Mouse (Mus musculus) limb, embryonic 15.5 days (tissue): ENCODE measurements around the gene Tmem234. TPM values are rescaled to one million over a fixed set of nuclear protein-coding genes. Genes with fewer than 3 reads are reported as not detected.

Source experiments
- ATAC-seq: fragments of 200-750 bp; cut with Nextera tagmentation; 2 replicates; pipeline ENCODE4 v1.8.0; 2017; ENCODE audit warnings: low read depth, moderate TSS enrichment; ENCODE audit not compliant: insufficient number of reproducible peaks, low FRiP score, low TSS enrichment
- H3K27ac ChIP-seq: fragments of 300-500 bp; sonication (generic); 2 replicates; pipeline ENCODE4 v1.5.1; 2015; ENCODE audit warnings: moderate library complexity, mild to moderate bottlenecking, inconsistent platforms
- H3K27me3 ChIP-seq: fragments of 300-500 bp; sonication (generic); 2 replicates; pipeline ENCODE4 v1.6.1; 2015; ENCODE audit warnings: inconsistent platforms
- H3K36me3 ChIP-seq: fragments of 300-500 bp; sonication (generic); 2 replicates; pipeline ENCODE4 v1.6.1; 2015; ENCODE audit warnings: inconsistent platforms
- H3K4me1 ChIP-seq: fragments of 300-500 bp; sonication (generic); 2 replicates; pipeline ENCODE4 v1.6.1; 2015; ENCODE audit warnings: inconsistent platforms
- H3K4me2 ChIP-seq: fragments of 300-500 bp; sonication (generic); 2 replicates; pipeline ENCODE4 v1.6.1; 2015; ENCODE audit warnings: mild to moderate bottlenecking, inconsistent platforms
- H3K4me3 ChIP-seq: fragments of 300-500 bp; sonication (generic); 2 replicates; pipeline ENCODE4 v1.5.1; 2015; ENCODE audit warnings: mild to moderate bottlenecking, inconsistent platforms
- H3K9ac ChIP-seq: fragments of 300-500 bp; sonication (generic); 2 replicates; pipeline ENCODE4 v1.6.1; 2015; ENCODE audit warnings: inconsistent platforms
- H3K9me3 ChIP-seq: fragments of 300-500 bp; sonication (generic); 2 replicates; pipeline ENCODE4 v1.6.1; 2016; ENCODE audit warnings: inconsistent platforms
- WGBS: fragments of 180-500 bp; shearing (Covaris S2); methylation state at CpG from one replicate; pipeline ENCODE4 v1.1.7; 2015; 5-methylcytosine and 5-hydroxymethylcytosine counted together
- polyA plus RNA-seq: library from polyadenylated mRNA; unstranded; fragments of >200 nt; fragmentation: Nextera tagmentation; extraction: Ambion mirVana; gene quantifications from 2 replicates; pipeline ENCODE4 v1.2.1, GENCODE M21; 2015

Tmem234 gene
- polyA plus RNA-seq, 1 experiment from 2014 or later, result 192 TPM

GRCm38 (mm10) chr4:129625496-129625895 lies 25.0 kb downstream of the Tmem234 start:
- Histone ChIP-seq H3K36me3 (peaks cover 50% of the 10 kb centered on the region), H3K4me3 (no peak overlapping the region), H3K4me2 (peak overlapping the region; percentile 79; the same call in 1 of the 2 replicates), H3K27me3 (no peaks in the 10 kb centered on the region), H3K4me1 (peaks cover 41% of the 10 kb centered on the region), H3K9ac (no peak overlapping the region), H3K27ac (peak overlapping the region; percentile 89), H3K9me3 (no peaks in the 10 kb centered on the region)
- WGBS, result 44% methylated on average over 4 of the region's 4 CpGs
- ATAC-seq, result no peak

GRCm38 (mm10) chr4:129626035-129626434 lies 25.6 kb downstream of the Tmem234 start:
- H3K9ac ChIP-seq, result no peak overlapping the region
- H3K4me2 ChIP-seq, result no peak overlapping the region
- peaks cover 40% of the 10 kb centered on the region for H3K4me1 ChIP-seq
- H3K27me3 ChIP-seq, result no peaks in the 10 kb centered on the region
- no peaks in the 10 kb centered on the region for H3K9me3 ChIP-seq
- no peak overlapping the region for H3K27ac ChIP-seq
- no peak overlapping the region for H3K4me3 ChIP-seq
- 66% methylated on average over 6 of the region's 6 CpGs for WGBS
- H3K36me3 ChIP-seq, result peaks cover 53% of the 10 kb centered on the region
- ATAC-seq, result no peak

- Histone ChIP-seq H3K4me3 (no peak overlapping the region), H3K36me3 (peaks cover 95% of the 10 kb centered on the region), H3K4me1 (peaks cover 9% of the 10 kb centered on the region; the same call in 1 of the 2 replicates), H3K9me3 (no peaks in the 10 kb centered on the region), H3K27me3 (no peaks in the 10 kb centered on the region), H3K4me2 (no peak overlapping the region), H3K9ac (no peak overlapping the region), H3K27ac (no peak overlapping the region)
- ATAC-seq, result no peak
- 80% methylated on average over 4 of the region's 4 CpGs for WGBS
These were observed 30.5 kb downstream of the Tmem234 start for GRCm38 (mm10) chr4:129630944-129631343.

GRCm38 (mm10) chr4:129631867-129632266 lies 31.4 kb downstream of the Tmem234 start:
- H3K4me2 ChIP-seq, result no peak overlapping the region
- no peak for ATAC-seq

DNA sequence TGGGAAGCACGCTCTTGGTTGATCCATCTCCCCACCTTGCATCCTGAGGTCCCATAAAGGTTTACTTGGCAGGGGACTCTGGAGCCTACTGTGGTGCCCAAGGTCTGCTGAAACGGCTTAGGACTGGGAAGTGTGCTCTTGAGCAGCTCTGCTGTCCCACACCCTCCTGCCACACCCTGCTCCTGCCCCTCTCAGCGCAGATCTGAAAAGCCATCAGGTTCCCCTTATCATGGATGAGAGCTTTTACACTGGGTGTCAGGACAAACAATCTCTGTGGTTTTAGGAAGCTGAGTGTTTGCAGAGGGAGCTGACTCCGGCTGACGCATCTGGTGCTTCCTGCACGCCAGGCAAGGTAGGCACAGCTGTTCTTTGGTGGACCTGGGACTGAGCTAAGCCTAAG lies 33.4 kb downstream of the Tmem234 start:
- H3K4me1 ChIP-seq, result peaks cover 19% of the 10 kb centered on the region
- WGBS, result 92% methylated on average over 6 of the region's 6 CpGs
- no peaks in the 10 kb centered on the region for H3K9me3 ChIP-seq
- no peak for ATAC-seq
- no peak overlapping the region for H3K9ac ChIP-seq
- no peak overlapping the region for H3K4me3 ChIP-seq
- H3K27ac ChIP-seq, result no peak overlapping the region
- H3K4me2 ChIP-seq, result no peak overlapping the region
- H3K36me3 ChIP-seq, result peaks cover 93% of the 10 kb centered on the region
- H3K27me3 ChIP-seq, result no peaks in the 10 kb centered on the region

More at GRCm38 (mm10) chr4:129631867-129632266, 31.4 kb downstream of the Tmem234 start:
- H3K27ac ChIP-seq, result no peak overlapping the region
- peaks cover 9% of the 10 kb centered on the region; the same call in 1 of the 2 replicates for H3K4me1 ChIP-seq
- H3K4me3 ChIP-seq, result no peak overlapping the region
- peaks cover 95% of the 10 kb centered on the region for H3K36me3 ChIP-seq
- H3K27me3 ChIP-seq, result no peaks in the 10 kb centered on the region
- H3K9me3 ChIP-seq, result no peaks in the 10 kb centered on the region
- no peak overlapping the region for H3K9ac ChIP-seq
- WGBS, result 80% methylated on average over 12 of the region's 12 CpGs

DNA sequence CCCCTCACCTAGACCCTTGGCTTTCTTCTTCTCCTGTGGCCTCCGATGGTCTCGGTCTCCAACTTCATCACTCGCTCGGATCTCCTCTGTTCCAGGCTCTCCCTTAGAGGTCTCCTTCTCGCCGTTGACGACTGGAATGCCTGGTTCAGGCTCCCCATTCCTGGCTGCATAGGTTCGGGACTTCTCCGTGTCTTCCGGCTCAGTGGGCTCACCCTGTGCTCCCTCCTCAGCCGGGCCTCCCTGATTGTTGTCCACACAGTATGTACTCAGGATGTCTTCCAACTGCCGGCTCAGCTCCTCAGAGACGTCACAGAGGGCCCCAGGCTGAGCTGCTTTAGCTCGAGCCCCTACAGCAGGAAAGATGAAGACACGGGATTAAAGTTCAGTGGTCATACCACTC lies 38.8 kb downstream of the Tmem234 start:
- H3K27me3 ChIP-seq, result no peaks in the 10 kb centered on the region
- H3K27ac ChIP-seq, result peak overlapping the region; percentile 98
- no peaks in the 10 kb centered on the region for H3K9me3 ChIP-seq
- peaks cover 50% of the 10 kb centered on the region for H3K36me3 ChIP-seq
- H3K4me1 ChIP-seq, result peaks cover 30% of the 10 kb centered on the region
- peak overlapping the region; percentile 67 for H3K9ac ChIP-seq
- ATAC-seq, result no peak
- peak overlapping the region; percentile 79 for H3K4me2 ChIP-seq
- peak overlapping the region; percentile 65 for H3K4me3 ChIP-seq
- WGBS, result 86% methylated on average over 15 of the region's 15 CpGs

GRCm38 (mm10) chr4:129640101-129640637 lies 39.7 kb downstream of the Tmem234 start:
- Histone ChIP-seq H3K36me3 (peaks cover 50% of the 10 kb centered on the region), H3K4me3 (peak overlapping the region; percentile 65), H3K4me2 (peak overlapping the region; percentile 79), H3K4me1 (peaks cover 30% of the 10 kb centered on the region), H3K27ac (peak overlapping the region; percentile 98), H3K9me3 (no peaks in the 10 kb centered on the region), H3K9ac (peak overlapping the region; percentile 67), H3K27me3 (no peaks in the 10 kb centered on the region)
- 2% methylated on average over 17 of the region's 17 CpGs for WGBS
- ATAC-seq, result no peak

DNA sequence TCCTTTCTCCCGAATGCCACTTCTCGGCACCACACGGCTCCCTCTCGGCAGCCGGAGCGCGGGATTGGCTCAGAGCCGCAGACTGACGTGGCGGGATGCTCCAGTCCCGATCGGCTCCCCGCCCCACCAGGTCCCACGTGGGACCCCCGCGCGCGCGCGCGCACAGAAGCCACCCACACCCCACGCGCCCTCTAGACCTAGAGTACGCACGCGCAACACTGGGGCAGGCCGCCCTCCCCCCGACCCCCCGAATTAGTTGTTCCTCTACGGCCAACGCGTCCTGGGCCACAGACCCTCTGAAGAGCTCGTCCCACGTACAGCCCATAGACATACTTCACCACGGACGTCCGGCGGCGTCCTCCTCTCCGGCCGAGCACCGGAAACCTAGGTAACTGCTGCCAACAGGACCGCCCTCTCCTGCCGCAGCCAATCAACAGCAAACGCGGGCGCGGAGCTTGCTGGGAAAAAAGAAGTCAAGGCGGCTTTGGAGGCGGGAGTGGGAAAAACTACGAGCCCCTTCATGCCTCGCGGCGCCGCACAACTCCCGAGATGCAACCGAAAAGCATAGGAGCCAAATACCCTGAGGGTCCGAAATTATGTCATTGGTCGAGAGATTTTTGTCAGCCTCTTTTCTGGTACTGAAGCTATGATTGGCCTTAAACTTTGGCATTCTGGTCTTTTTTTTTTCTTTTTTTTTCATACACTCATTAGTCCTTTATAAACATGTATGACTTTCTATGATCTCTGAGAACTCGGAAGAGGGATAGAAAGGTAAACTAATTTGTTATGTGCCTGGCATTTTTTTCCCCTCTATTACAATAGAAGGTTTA lies 40.4 kb downstream of the Tmem234 start, which contains the start of gene Txlna:
Gene Txlna, minus strand, starts transcription at position 428 of the 830 bp plus-strand sequence.
- Histone ChIP-seq H3K4me1 (peaks cover 30% of the 10 kb centered on the region), H3K4me3 (peak within 1 kb of the TSS; percentile 65), H3K27me3 (no peaks in the 10 kb centered on the region), H3K36me3 (peaks cover 52% of the 10 kb centered on the region), H3K9me3 (no peaks in the 10 kb centered on the region), H3K9ac (peak within 1 kb of the TSS; percentile 67), H3K4me2 (peak within 1 kb of the TSS; percentile 79), H3K27ac (peak within 1 kb of the TSS; percentile 98)
- ATAC-seq, result peak; percentile 93
- WGBS, result under 1% methylated on average over 60 of the region's 60 CpGs

- no peak overlapping the region for H3K9ac ChIP-seq
These were observed 41.3 kb downstream of the Tmem234 start for GRCm38 (mm10) chr4:129641756-129642155.

DNA sequence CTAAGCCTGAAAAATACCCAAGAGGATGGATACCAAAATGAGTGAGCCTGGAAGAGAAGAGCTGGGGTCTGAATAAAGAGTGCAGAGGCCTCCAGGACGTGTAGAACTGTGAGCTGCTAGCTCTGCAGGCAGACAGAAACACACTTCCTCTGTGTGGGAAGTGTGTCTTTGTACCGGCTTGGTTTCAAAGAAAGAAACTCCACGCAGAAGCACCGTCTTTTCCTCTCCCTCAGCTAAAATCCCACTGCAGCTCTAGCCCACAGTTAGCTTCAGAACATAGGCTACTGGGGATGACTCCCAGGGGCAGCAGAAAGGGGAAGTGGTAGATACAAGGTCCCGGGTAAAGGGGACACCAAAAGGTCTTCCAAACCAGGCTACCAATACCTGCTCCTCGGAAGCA lies 44.7 kb downstream of the Tmem234 start:
- H3K4me2 ChIP-seq, result no peak overlapping the region
- no peak overlapping the region for H3K27ac ChIP-seq
- 90% methylated on average over 6 of the region's 6 CpGs for WGBS
- H3K27me3 ChIP-seq, result no peaks in the 10 kb centered on the region
- no peak for ATAC-seq
- H3K9ac ChIP-seq, result no peak overlapping the region
- no peak overlapping the region for H3K4me3 ChIP-seq
- peaks cover 10% of the 10 kb centered on the region for H3K4me1 ChIP-seq
- peaks cover 60% of the 10 kb centered on the region for H3K36me3 ChIP-seq
- H3K9me3 ChIP-seq, result no peaks in the 10 kb centered on the region

More at GRCm38 (mm10) chr4:129641756-129642155, 41.3 kb downstream of the Tmem234 start:
- peaks cover 51% of the 10 kb centered on the region for H3K36me3 ChIP-seq
- H3K4me1 ChIP-seq, result peaks cover 30% of the 10 kb centered on the region
- peak overlapping the region; percentile 79 for H3K4me2 ChIP-seq
- 30% methylated on average over 5 of the region's 5 CpGs for WGBS
- no peaks in the 10 kb centered on the region for H3K9me3 ChIP-seq
- H3K27me3 ChIP-seq, result no peaks in the 10 kb centered on the region
- no peak for ATAC-seq
- H3K27ac ChIP-seq, result peak overlapping the region; percentile 73
- H3K4me3 ChIP-seq, result peak overlapping the region; percentile 65

DNA sequence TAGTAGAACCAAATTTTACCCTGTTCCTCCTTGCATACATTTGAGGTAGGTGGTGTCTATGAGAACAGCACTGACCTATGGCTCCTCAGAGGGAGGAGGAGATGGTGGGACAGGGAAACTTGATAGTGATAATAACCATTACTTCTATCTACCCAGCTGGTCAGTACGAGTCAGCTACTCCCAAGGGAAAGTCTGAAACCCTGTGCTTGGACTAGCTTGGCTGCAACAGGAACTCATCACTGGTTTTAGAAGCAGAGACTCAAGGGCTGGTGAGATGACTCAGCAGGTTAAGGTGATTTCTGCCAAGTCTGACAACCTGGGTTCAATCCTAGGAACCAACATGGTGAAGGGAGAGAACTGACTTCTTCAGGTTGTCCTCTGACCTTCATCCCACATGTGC lies 48.2 kb downstream of the Tmem234 start:
- no peak overlapping the region for H3K9ac ChIP-seq
- H3K4me1 ChIP-seq, result no peaks in the 10 kb centered on the region
- peaks cover 88% of the 10 kb centered on the region for H3K36me3 ChIP-seq
- 76% methylated on average over 1 of the region's 1 CpGs for WGBS
- no peaks in the 10 kb centered on the region for H3K9me3 ChIP-seq
- H3K4me2 ChIP-seq, result no peak overlapping the region
- no peaks in the 10 kb centered on the region for H3K27me3 ChIP-seq
- H3K27ac ChIP-seq, result no peak overlapping the region
- no peak for ATAC-seq
- no peak overlapping the region for H3K4me3 ChIP-seq

DNA sequence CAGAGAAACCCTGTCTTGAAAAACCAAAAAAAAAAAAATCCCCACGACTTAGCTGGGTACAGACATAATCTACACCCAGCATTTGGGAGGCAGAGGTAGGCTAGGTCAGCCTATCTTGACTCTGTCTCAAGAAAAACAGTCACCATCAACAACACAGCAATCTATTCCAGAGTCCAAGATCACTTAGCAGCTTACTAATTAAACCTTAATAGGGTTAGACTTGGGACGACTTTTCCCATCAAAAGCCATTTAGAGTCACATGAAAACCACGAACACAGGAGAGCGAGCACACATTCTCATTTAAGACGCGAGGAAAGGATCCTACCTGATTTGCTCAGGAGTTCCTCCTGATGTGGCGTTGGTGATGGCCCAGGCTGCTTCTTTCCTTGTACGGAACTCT lies 49.9 kb downstream of the Tmem234 start:
- H3K4me3 ChIP-seq, result no peak overlapping the region
- H3K4me2 ChIP-seq, result no peak overlapping the region
- no peak overlapping the region for H3K9ac ChIP-seq
- H3K27me3 ChIP-seq, result no peaks in the 10 kb centered on the region
- H3K36me3 ChIP-seq, result peaks cover 93% of the 10 kb centered on the region
- no peaks in the 10 kb centered on the region for H3K4me1 ChIP-seq
- H3K9me3 ChIP-seq, result no peaks in the 10 kb centered on the region
- WGBS, result 91% methylated on average over 8 of the region's 8 CpGs
- ATAC-seq, result no peak
- H3K27ac ChIP-seq, result no peak overlapping the region
